Mouse (Mus musculus): Measurements from ENCODE around the gene Zfp82.

DNA sequence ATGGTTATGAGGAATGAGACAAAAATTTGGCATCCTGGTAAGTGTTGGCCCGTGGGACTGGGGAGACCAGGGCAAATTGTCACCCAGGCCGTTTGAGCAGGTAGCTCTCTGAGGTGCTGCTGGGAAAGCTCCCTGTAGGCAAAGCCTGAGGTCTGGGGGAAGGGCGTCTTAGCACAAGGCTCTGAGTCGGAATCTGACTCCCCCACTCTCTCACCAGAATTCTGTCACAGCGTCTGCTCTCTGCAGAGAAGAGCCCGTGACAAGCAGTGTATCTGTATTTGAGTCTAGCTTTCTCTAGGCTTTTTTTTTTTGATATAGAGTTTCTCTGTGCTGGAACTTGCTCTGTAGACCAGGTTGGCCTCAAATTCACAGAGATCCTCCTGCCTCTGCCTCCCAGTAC, 55.5 kb downstream of the Zfp82 start:
- TF ChIP-seq POLR2A (IDR thresholded peaks at IDR 0.05; ENCODE audit: low read depth, low read length) (no peak), CTCF (IDR thresholded peaks at IDR 0.05; ENCODE audit: extremely low read depth, insufficient read length, insufficient replicate concordance, low read depth, low read length) (no peak)
